Mouse (Mus musculus): ENCODE results near the gene Lsm2. TPM values are rescaled to one million over a fixed set of nuclear protein-coding genes. Genes with fewer than 3 reads are reported as not detected.
"Not testable (repeated sequence)": the region's sequence is repeated elsewhere in the genome, so short reads cannot be mapped to it uniquely, and the experiment has no call there.

Gene Lsm2
- polyA plus RNA-seq, 1 experiment from 2014 or later = 215 TPM

GRCm38 (mm10) chr17:34949553-34949969 lies 32.1 kb upstream of the Lsm2 start:
- peak overlapping the region; percentile 36 for H3K9ac ChIP-seq
- peaks cover 2% of the 10 kb centered on the region; the same call in 1 of the 2 replicates for H3K27me3 ChIP-seq (replicated peaks)
- H3K27ac ChIP-seq = peak overlapping the region; percentile 94
- H3K9me3 ChIP-seq (replicated peaks) = no peaks in the 10 kb centered on the region
- WGBS (ENCODE audit: insufficient replicate concordance) = 14% methylated on average over 4 of the region's 4 CpGs
- H3K4me2 ChIP-seq = peak overlapping the region; percentile 88; the same call in 1 of the 2 replicates
- peak; percentile 54 for ATAC-seq
- H3K4me3 ChIP-seq = 0 out of 2 replicates have a peak overlapping the region, but pooled peaks have one; percentile 83
- H3K4me1 ChIP-seq = peaks cover 31% of the 10 kb centered on the region
- H3K36me3 ChIP-seq = peaks cover 25% of the 10 kb centered on the region

- Histone ChIP-seq H3K9ac (peak overlapping the region; percentile 97), H3K4me2 (peak overlapping the region; percentile 88), H3K4me3 (peak overlapping the region; percentile 83), H3K27me3 (replicated peaks) (peaks cover 14% of the 10 kb centered on the region), H3K9me3 (replicated peaks) (no peaks in the 10 kb centered on the region), H3K27ac (peak overlapping the region; percentile 94), H3K36me3 (peaks cover 25% of the 10 kb centered on the region), H3K4me1 (peaks cover 31% of the 10 kb centered on the region)
- 18% methylated on average over 10 of the region's 10 CpGs for WGBS (ENCODE audit: insufficient replicate concordance)
- no peak for ATAC-seq
Observed at GRCm38 (mm10) chr17:34950514-34951455, 30.9 kb upstream of the Lsm2 start.

- peak overlapping the region; percentile 88 for H3K4me2 ChIP-seq
- H3K27me3 ChIP-seq (replicated peaks) = peaks cover 21% of the 10 kb centered on the region
- WGBS (ENCODE audit: insufficient replicate concordance) = under 1% methylated on average over 29 of the region's 29 CpGs
- H3K4me3 ChIP-seq = peak overlapping the region; percentile 83
- peaks cover 31% of the 10 kb centered on the region for H3K4me1 ChIP-seq
- H3K9ac ChIP-seq = peak overlapping the region; percentile 97
- peak overlapping the region; percentile 94 for H3K27ac ChIP-seq
- peaks cover 25% of the 10 kb centered on the region for H3K36me3 ChIP-seq
- peak; percentile 19 for ATAC-seq
- no peaks in the 10 kb centered on the region for H3K9me3 ChIP-seq (replicated peaks)
Observed at GRCm38 (mm10) chr17:34951636-34952377, 29.9 kb upstream of the Lsm2 start.

- WGBS (ENCODE audit: insufficient replicate concordance) = under 1% methylated on average over 23 of the region's 23 CpGs
- peaks cover 31% of the 10 kb centered on the region for H3K4me1 ChIP-seq
- peak overlapping the region; percentile 83 for H3K4me3 ChIP-seq
- peak overlapping the region; percentile 94 for H3K27ac ChIP-seq
- peak overlapping the region; percentile 97 for H3K9ac ChIP-seq
- H3K27me3 ChIP-seq (replicated peaks) = peaks cover 28% of the 10 kb centered on the region
- peak overlapping the region; percentile 88 for H3K4me2 ChIP-seq
- ATAC-seq = peak; percentile 65
- H3K36me3 ChIP-seq = peaks cover 25% of the 10 kb centered on the region
- H3K9me3 ChIP-seq (replicated peaks) = no peaks in the 10 kb centered on the region
Observed at GRCm38 (mm10) chr17:34952378-34953040, 29.2 kb upstream of the Lsm2 start.

- Histone ChIP-seq H3K36me3 (peaks cover 25% of the 10 kb centered on the region), H3K9ac (peak overlapping the region; percentile 97; the same call in 1 of the 2 replicates), H3K27me3 (replicated peaks) (peaks cover 33% of the 10 kb centered on the region), H3K9me3 (replicated peaks) (no peaks in the 10 kb centered on the region), H3K4me1 (peaks cover 31% of the 10 kb centered on the region), H3K4me2 (peak overlapping the region; percentile 88), H3K27ac (peak overlapping the region; percentile 94; the same call in 1 of the 2 replicates), H3K4me3 (peak overlapping the region; percentile 83)
- no peak for ATAC-seq
- 58% methylated on average over 3 of the region's 3 CpGs for WGBS (ENCODE audit: insufficient replicate concordance)
Observed at GRCm38 (mm10) chr17:34953258-34953657, 28.4 kb upstream of the Lsm2 start.

GRCm38 (mm10) chr17:34953904-34954303 lies 27.8 kb upstream of the Lsm2 start:
- Histone ChIP-seq H3K9me3 (replicated peaks) (no peaks in the 10 kb centered on the region), H3K36me3 (peaks cover 25% of the 10 kb centered on the region), H3K27me3 (replicated peaks) (peaks cover 36% of the 10 kb centered on the region), H3K4me1 (peaks cover 31% of the 10 kb centered on the region), H3K27ac (no peak overlapping the region), H3K4me2 (no peak overlapping the region), H3K4me3 (no peak overlapping the region), H3K9ac (no peak overlapping the region)
- ATAC-seq = no peak
- 89% methylated on average over 4 of the region's 4 CpGs for WGBS (ENCODE audit: insufficient replicate concordance)

GRCm38 (mm10) chr17:34954831-34955230 lies 26.8 kb upstream of the Lsm2 start:
- no peak for ATAC-seq
- H3K27me3 ChIP-seq (replicated peaks) = peaks cover 38% of the 10 kb centered on the region
- H3K36me3 ChIP-seq = peaks cover 19% of the 10 kb centered on the region
- H3K4me2 ChIP-seq = no peak overlapping the region
- H3K9me3 ChIP-seq (replicated peaks) = no peaks in the 10 kb centered on the region
- peaks cover 33% of the 10 kb centered on the region for H3K4me1 ChIP-seq
- H3K4me3 ChIP-seq = no peak overlapping the region
- WGBS (ENCODE audit: insufficient replicate concordance) = 80% methylated on average over 4 of the region's 4 CpGs
- no peak overlapping the region for H3K9ac ChIP-seq
- no peak overlapping the region for H3K27ac ChIP-seq

- WGBS (ENCODE audit: insufficient replicate concordance) = 57% methylated on average over 3 of the region's 3 CpGs
- Histone ChIP-seq H3K36me3 (peaks cover 9% of the 10 kb centered on the region), H3K4me3 (no peak overlapping the region), H3K9me3 (replicated peaks) (no peaks in the 10 kb centered on the region), H3K4me2 (no peak overlapping the region), H3K27ac (no peak overlapping the region), H3K9ac (no peak overlapping the region), H3K4me1 (peaks cover 29% of the 10 kb centered on the region), H3K27me3 (replicated peaks) (peaks cover 46% of the 10 kb centered on the region)
- no peak for ATAC-seq
Observed at GRCm38 (mm10) chr17:34955884-34956283, 25.8 kb upstream of the Lsm2 start.

GRCm38 (mm10) chr17:34956340-34956739 lies 25.3 kb upstream of the Lsm2 start:
- no peak overlapping the region for H3K4me3 ChIP-seq
- peaks cover 51% of the 10 kb centered on the region for H3K27me3 ChIP-seq (replicated peaks)
- 17% methylated on average over 1 of the region's 1 CpGs for WGBS (ENCODE audit: insufficient replicate concordance)
- no peak overlapping the region for H3K27ac ChIP-seq
- ATAC-seq = no peak
- peaks cover 25% of the 10 kb centered on the region for H3K4me1 ChIP-seq
- no peak overlapping the region for H3K9ac ChIP-seq
- H3K4me2 ChIP-seq = no peak overlapping the region
- peaks cover 4% of the 10 kb centered on the region for H3K36me3 ChIP-seq
- no peaks in the 10 kb centered on the region for H3K9me3 ChIP-seq (replicated peaks)

GRCm38 (mm10) chr17:34957291-34957690 lies 24.4 kb upstream of the Lsm2 start:
- 21% methylated on average over 26 of the region's 40 CpGs for WGBS (ENCODE audit: insufficient replicate concordance)

GRCm38 (mm10) chr17:34957966-34958365 lies 23.7 kb upstream of the Lsm2 start:
- H3K36me3 ChIP-seq; H3K4me3 ChIP-seq; H3K4me2 ChIP-seq; ATAC-seq; H3K9me3 ChIP-seq (replicated peaks); H3K9ac ChIP-seq; H3K27ac ChIP-seq: not testable (repeated sequence)
- Histone ChIP-seq H3K27me3 (replicated peaks) (peaks cover 67% of the 10 kb centered on the region), H3K4me1 (peaks cover 19% of the 10 kb centered on the region)
- WGBS (ENCODE audit: insufficient replicate concordance) = 22% methylated on average over 28 of the region's 40 CpGs

More at GRCm38 (mm10) chr17:34957291-34957690, 24.4 kb upstream of the Lsm2 start:
- Histone ChIP-seq H3K4me1 (peaks cover 19% of the 10 kb centered on the region), H3K27me3 (replicated peaks) (peaks cover 60% of the 10 kb centered on the region)
- H3K4me3 ChIP-seq; H3K36me3 ChIP-seq; ATAC-seq; H3K9ac ChIP-seq; H3K27ac ChIP-seq; H3K9me3 ChIP-seq (replicated peaks); H3K4me2 ChIP-seq: not testable (repeated sequence)
